ENCODE assay signal across 8 mouse cellular contexts in the genomic region with DNA sequence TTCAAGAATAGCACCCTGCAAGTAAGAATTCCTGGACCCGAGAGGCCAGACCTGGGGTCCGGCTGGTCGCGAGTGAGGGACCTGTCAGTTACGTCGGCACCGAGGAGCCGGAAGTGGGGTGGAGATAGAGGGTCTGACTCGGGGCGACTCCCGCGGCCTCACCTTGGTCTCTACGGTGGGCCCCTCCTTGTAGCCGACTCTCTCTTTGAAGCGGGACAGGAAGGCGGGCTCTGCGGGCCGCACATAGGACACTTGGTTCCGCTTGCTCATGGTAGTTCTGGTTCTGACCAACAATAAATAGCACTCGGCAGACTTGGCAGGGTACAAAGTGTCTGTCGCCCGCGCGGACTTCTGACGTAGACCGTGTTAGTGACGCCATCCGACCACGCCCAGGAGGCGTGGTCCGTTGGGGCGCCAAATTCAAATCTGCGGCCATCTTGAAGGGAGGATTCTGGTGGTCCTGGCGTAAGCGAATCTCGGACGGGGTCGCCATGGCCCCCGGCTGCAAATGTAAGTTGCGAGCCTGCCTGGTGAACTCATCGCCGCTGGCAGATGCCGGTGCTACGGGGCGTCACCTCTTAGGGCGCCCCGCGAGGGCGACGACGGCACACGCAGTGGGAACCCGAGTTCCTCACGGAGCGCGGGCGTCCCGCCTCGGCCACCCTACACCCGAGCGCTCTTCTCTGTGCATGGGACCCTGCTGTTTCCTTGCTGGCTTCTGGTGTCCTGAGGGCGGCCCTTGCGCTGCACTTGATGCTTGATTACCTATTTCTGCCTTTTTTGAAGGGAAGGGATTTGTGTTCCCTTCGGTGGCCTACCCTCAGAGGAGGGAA. TPM values are rescaled to one million over a fixed set of nuclear protein-coding genes. Genes with fewer than 3 reads are reported as not detected.
DNase-seq lines count a peak whose midpoint lies in the region; ATAC-seq and TF ChIP-seq lines count a peak whose summit lies in the region.

Gene 1110059G10Rik, minus strand, starts transcription at position 358 of the 833 bp plus-strand sequence.
Gene Kif15, plus strand, starts transcription at position 404 of the 833 bp plus-strand sequence.

- no peaks in the 10 kb centered on the region; the same call in 1 of the 2 replicates for H3K36me3 ChIP-seq in lung, postnatal 0 days (ENCODE audit: insufficient read depth, low read length)

- H3K9me3 ChIP-seq in lung, postnatal 0 days (ENCODE audit: low read length) = no peaks in the 10 kb centered on the region

- no peaks in the 10 kb centered on the region; the same call in 1 of the 2 replicates for H3K4me1 ChIP-seq in lung, postnatal 0 days (ENCODE audit: insufficient read depth, low read depth, low read length)

- peak; percentile 34 for TF ChIP-seq CTCF in lung, postnatal 0 days (IDR thresholded peaks at IDR 0.05)

- no peaks in the 10 kb centered on the region for H3K27me3 ChIP-seq in lung, postnatal 0 days (replicated peaks; ENCODE audit: insufficient read depth, low read length)

- H3K4me2 ChIP-seq in lung, postnatal 0 days (replicated peaks; ENCODE audit: low read depth, low read length) = peak within 1 kb of the TSS; percentile 98

- ATAC-seq in hematopoietic stem cell, adult 5-6 weeks (replicated peaks in 1 of 2; ENCODE audit: insufficient read depth in 1 of 2, low FRiP score in 2 of 2, low TSS enrichment in 1 of 2, low read depth in 1 of 2, poor library complexity in 2 of 2, severe bottlenecking in 2 of 2) = peak; percentile 96
- peak; percentile 98 for ATAC-seq in lung, postnatal 0 days

- peak within 1 kb of the TSS; percentile 86 for H3K27ac ChIP-seq in lung, postnatal 0 days (ENCODE audit: low read length)

- WGBS in lung, postnatal 0 days = under 1% methylated on average over 64 of the region's 64 CpGs

- H3K9ac ChIP-seq in lung, postnatal 0 days (replicated peaks; ENCODE audit: low read depth) = peak within 1 kb of the TSS; percentile 92

- TF ChIP-seq EP300 in lung, postnatal 0 days (IDR thresholded peaks at IDR 0.05) = peak; percentile 59

- DNase-seq in MEL-GATA-1-ER (ENCODE audit: extremely low read depth, low read depth) = peak; percentile 86
- DNase-seq in cerebellum, adult 8-10 months = peak; percentile 92
- peak; percentile 98 for DNase-seq in forelimb bud, embryonic 11.5 days (ENCODE audit: low read depth, low spot score)
- peak; percentile 92 for DNase-seq in layer of hippocampus, adult 9-11 months
- DNase-seq in lung, postnatal 0 days (ENCODE audit: low spot score) = peak; percentile 91
- peak; percentile 95 for DNase-seq in ovary, postnatal 14 days (ENCODE audit: low spot score)
- peak; percentile 93 for DNase-seq in thymus, postnatal 14 days

- H3K4me3 ChIP-seq in lung, postnatal 0 days (ENCODE audit: low read depth, low read length) = peak within 1 kb of the TSS; percentile 90

RNA-seq across cellular contexts. Expression of gene 1110059G10Rik, which starts in this region (rescaled TPM):
- 33.7 and 35.9 TPM in 2 replicates for total RNA-seq in hematopoietic stem cell, adult 5-6 weeks (2017)
- polyA plus RNA-seq in lung, postnatal 0 days (2015; fragmentation: Nextera tagmentation; extraction: Ambion mirVana) = 39.2 and 42.5 TPM in 2 replicates

RNA-seq across cellular contexts. Expression of gene Kif15, which starts in this region (rescaled TPM):
- total RNA-seq in hematopoietic stem cell, adult 5-6 weeks (2017) = 192 and 228 TPM in 2 replicates
- polyA plus RNA-seq in lung, postnatal 0 days (2015; fragmentation: Nextera tagmentation; extraction: Ambion mirVana) = 3.5 and 4.6 TPM in 2 replicates

Comparison
In these comparisons a context has a peak if more than half of its experiments do, and no peak if none do; other contexts are left out.
1. Peak in every context shown above with its lines: DNase-seq, ATAC-seq, H3K4me3 ChIP-seq and H3K27ac ChIP-seq.